Mouse (Mus musculus) adrenal gland, postnatal 14 days (tissue): ENCODE measurements around the gene Cox14. TPM values are rescaled to one million over a fixed set of nuclear protein-coding genes. Genes with fewer than 3 reads are reported as not detected.

Experiments used
- total RNA-seq: library from RNA; stranded (reverse); gene quantifications from 2 replicates; pipeline ENCODE4 v1.2.3, GENCODE M21; 2021

The Cox14 gene
- total RNA-seq, 1 experiment from 2014 or later = 177 TPM

Other genes with a start within 250 kb of the Cox14 start
- gene Faim2, start 197.5 kb upstream of the Cox14 start, total RNA-seq = 16.3 and 17.2 TPM in 2 replicates
- gene Aqp2, start 146.6 kb upstream of the Cox14 start, total RNA-seq = 1.4 and 1.7 TPM in 2 replicates
- gene Aqp5, start 134.8 kb upstream of the Cox14 start, total RNA-seq = 2.1 and 2.3 TPM in 2 replicates
- gene Aqp6, start 124.2 kb upstream of the Cox14 start, total RNA-seq = not detected in 2 replicates
- gene Racgap1, start 74.0 kb upstream of the Cox14 start, total RNA-seq = 25.3 and 28.5 TPM in 2 replicates
- 0.70 and 0.75 TPM in 2 replicates for gene Asic1, start 55.2 kb upstream of the Cox14 start, total RNA-seq
- gene Smarcd1, start 23.5 kb upstream of the Cox14 start, total RNA-seq = 40.0 and 57.6 TPM in 2 replicates
- 17.6 and 18.1 TPM in 2 replicates for gene Gm17349, start 20.1 kb upstream of the Cox14 start, total RNA-seq
- gene Gpd1, start 8.1 kb upstream of the Cox14 start, total RNA-seq = 1,539 and 1,562 TPM in 2 replicates
- 40.9 and 42.7 TPM in 2 replicates for gene Cers5, start 47.3 kb downstream of the Cox14 start, total RNA-seq
- gene Lima1, start 149.8 kb downstream of the Cox14 start, total RNA-seq = 37.4 and 39.9 TPM in 2 replicates
- 0.04 and 0.07 TPM in 2 replicates for gene Fam186a, start 241.4 kb downstream of the Cox14 start, total RNA-seq
- 87.7 and 94.9 TPM in 2 replicates for gene Larp4, start 244.4 kb downstream of the Cox14 start, total RNA-seq